Mouse (Mus musculus) kidney, postnatal 10 days (tissue): Measurements from ENCODE around the gene AC140267.1.

Source experiments
- DNase-seq: peaks from one replicate; pipeline ENCODE4 v3.0.0; 2021; ENCODE audit warnings: mixed read lengths

AC140267.1 gene

DNA sequence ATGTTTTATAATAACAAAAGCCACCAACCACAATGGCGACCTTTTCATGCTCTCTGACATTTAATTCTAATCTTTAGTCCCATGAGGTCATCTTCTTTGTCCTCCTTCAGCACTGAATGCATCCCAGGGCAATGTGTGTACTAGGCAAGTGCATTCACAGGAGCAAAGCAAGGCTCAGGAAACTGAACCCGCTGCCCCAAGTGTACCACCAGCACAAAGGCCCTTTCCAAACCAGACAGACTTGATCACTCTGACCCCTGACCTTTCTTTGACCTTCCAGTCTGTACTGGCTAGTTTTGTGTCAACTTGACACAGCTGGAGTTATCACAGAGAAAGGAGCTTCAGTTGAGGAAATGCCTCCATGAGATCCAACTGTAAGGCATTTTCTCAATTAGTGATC lies 3.3 kb upstream of the AC140267.1 start:
- no peak for DNase-seq

DNA sequence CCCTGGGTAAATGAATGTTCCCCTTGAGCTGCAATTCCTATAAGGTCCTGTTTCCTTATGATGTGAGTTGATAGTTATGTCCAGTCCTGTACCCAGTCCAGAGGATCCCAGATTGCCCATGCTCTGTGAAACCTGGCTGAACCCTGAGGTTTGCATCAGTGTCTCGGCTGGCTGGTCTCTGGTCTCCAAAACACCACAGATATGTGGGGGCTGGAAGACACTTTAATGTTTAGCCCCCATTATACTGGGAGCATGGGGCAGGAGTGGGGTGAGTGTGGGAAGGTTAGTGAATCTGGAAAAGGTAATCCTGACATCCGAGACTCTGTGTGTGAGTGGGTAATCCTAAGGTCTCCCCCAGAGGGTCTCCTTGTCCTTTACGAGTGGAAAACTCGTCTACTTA lies 2.6 kb upstream of the AC140267.1 start:
- DNase-seq = no peak

DNA sequence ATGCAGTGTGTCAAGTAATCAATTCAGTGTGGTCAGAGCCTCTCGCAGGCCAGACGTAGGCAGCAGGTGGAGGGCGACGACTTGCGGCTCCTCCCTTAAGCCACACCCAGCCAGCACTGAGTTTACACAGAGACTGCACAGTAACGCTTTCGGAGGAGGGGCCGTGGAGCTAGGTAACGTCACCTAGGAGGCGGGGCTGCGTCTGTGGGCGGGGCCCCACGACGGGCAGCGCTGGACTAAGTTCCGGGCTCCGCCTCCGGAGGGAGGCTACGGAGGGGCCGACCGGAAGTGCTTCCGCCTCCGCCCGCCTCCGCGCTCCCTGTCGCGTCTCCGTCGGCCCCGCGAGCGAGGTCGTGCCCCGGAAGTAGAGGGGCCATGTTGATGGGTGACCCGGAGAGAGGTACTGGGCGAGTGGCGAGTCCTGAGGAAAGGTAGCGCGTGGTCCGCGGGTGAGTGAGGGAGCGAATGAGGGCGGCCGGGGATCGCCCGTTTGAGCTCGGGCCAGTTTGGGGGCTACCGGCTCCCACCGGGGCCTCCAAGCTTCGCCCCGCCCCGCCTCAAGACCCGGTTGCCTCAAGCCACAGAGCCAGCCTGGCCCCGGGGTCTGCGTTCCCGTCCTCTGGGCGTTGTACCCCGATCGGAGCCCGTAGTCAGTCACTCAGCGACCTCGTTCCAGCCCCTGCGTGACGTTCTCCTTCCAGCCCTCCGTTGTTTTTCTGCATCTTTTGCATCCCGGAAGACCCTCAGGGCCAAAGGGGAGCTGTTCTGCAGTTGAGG lies 1.7 kb upstream of the AC140267.1 start, which contains the start of gene Mief1:
Mief1 (plus strand) TSS at position 286 of the 777 bp plus-strand sequence.
- peak; percentile 99 for DNase-seq

DNA sequence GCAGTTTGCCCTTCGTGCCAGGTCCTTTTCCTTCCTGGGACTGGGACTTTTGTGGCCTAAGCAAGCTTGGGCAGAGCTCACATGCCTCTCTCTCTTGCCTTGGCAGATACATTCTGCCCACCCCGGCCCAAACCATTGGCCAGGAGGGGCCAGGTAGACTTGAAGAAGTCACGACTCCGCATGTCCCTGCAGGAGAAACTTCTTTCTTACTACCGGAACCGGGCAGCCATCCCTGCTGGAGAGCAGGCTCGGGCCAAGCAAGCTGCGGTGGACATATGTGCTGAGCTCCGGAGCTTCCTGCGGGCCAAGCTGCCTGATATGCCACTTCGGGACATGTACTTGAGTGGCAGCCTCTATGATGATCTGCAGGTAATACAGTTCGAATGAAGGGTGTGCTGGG lies 12.5 kb downstream of the AC140267.1 start:
- no peak for DNase-seq

DNA sequence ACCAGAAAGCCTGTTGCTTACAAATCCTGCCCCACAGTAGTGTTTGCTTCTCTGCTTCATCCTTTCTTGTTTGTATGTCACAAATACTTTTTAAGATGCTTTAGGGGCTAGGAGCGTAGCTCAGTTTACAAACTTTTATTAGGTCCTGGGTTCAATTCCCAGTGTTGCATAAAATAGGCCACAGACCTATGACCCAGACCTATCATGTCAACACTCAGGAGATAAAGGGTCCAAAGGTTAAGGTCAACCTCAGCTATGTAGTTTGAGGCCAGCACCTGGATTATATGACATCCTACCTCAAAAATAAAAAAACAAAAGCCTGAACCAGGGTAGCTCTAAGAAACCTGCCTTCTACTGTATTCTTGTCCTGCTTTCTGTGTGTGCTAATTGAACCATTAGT lies 13.0 kb downstream of the AC140267.1 start:
- DNase-seq = no peak

DNA sequence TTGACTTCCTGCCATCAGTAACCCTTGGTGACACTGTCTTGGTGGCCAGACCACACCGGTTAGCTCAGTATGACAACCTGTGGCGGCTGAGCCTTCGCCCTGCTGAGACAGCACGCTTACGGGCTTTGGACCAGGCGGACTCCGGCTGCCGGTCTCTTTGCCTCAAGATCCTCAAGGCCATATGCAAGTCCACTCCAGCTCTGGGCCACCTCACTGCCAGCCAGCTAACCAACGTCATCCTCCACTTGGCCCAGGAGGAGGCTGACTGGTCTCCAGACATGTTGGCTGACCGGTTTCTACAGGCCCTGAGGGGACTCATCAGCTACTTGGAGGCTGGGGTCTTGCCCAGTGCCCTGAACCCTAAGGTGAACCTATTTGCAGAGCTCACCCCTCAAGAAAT lies 14.0 kb downstream of the AC140267.1 start:
- no peak for DNase-seq

DNA sequence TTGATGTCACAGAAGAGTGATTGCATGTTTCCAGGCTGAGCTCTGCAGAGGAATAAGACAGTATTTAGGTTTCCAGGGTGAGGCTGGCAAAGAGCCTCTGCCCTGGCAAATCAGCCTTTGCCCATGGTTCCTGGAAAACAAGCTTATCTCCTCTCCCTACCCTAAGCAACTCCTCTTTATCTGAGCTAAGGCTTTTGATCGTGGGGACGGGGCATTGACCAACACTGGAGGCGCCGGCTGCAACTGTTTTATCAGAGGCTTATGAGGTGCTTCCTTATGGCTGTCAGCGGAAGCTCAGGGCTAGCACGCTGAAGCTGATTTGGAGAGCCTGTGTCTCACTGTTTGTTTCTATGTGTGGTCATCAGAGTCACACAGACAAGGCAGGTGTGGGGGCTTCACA lies 15.0 kb downstream of the AC140267.1 start:
- DNase-seq = no peak

DNA sequence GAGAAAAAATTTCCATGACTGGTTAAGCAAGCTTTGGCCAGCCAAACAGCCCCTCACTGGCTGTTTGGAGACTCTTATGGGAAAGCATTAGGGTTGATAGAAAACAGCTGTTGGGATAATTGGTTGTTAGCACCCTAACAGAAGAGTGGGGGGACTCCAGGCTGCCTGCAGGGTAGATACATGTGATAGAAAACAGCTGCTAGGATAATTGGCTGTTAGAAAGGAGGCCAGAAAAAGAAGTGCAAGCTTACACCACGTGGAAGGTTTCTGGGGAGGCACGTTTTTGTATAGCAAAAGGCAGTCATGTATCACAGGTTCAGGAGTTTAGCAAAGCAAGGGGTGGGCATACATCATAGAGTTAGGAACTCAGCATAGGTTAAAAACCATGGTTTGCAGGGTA lies 17.9 kb downstream of the AC140267.1 start:
- peak; percentile 38 for DNase-seq

DNA sequence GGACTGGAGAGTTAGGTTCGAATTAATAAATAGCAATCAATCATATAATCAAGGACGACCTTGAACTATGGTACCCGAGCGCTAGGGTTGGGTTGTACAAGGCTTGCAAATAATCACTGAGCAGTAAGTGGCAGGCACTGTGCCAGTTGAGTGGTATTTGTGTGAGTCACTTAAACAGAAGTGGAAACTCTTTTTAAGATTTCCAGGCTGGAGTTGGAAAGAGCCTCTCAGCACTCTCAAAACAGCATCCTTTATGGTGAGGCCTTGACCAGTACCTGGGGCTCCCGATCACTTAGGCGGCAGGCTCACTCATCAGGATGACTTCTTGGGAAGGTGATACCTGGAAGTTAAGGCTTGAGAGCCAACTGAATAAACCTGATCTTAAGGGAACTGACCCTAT lies 18.6 kb downstream of the AC140267.1 start:
- peak; percentile 65 for DNase-seq

DNA sequence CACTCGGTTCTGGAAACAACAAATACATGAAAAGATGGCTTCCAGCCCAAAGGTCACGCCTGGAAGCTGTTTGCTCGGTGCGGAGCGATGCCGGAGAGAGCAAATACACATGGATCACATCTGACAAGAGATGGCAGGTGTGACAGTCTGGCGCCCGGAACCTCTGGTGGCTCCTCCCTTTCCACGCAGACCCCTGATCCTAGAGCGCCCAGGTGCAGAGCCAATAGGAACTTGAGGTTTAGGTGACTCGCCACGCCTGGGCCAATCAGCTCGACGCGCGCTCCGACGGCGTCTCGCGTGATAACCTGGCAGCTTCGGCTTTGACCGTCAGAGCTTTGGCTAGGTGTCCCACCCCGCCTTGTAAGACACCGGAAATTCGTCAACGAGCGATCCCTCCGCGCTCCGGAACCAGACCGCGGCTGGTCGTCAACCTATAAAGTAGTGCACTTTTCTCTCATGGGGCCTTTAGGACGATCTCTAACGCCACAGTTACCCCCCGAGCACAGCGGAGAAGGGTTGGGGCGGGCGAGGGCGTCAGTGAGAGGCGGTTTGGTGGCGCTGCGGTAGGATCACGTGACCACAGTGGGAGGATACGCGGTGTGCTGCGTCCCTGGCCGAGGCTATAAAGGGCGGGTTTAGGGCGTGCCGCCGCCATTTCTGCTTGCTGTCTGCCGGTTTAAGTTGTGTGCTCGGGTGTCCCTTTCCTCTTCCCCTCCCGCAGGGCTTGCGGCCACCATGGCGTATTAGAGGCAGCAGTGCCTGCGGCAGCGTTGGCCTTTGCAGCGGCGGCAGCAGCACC lies 19.4 kb downstream of the AC140267.1 start, which contains the start of gene Atf4:
Atf4 (plus strand) TSS at position 338 of the 799 bp plus-strand sequence.
- peak; percentile 99 for DNase-seq

DNA sequence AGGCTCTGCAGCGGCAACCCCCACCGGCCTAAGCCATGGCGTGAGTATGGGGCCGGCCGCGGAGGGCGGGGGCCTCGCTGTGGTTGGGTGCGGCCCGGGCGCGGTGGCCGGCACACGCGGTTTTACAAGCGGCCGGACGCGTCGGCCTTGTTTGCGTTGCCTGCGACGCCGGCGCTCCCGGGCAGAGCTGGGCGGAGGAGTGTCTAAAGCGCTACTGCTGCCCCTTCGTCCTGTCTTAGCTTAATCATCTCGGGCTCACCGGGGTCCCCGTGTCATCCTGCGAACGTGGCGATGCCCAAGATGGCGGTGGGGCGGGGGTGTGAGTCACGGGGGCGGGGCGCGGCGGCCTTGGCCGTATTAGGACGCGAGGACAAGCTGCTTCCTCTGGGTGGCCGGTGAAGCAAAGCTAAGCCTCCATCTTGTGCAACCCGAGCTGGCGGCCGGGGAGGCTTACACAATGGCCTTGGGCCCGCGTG lies 20.0 kb downstream of the AC140267.1 start:
- DNase-seq = peak; percentile 92

DNA sequence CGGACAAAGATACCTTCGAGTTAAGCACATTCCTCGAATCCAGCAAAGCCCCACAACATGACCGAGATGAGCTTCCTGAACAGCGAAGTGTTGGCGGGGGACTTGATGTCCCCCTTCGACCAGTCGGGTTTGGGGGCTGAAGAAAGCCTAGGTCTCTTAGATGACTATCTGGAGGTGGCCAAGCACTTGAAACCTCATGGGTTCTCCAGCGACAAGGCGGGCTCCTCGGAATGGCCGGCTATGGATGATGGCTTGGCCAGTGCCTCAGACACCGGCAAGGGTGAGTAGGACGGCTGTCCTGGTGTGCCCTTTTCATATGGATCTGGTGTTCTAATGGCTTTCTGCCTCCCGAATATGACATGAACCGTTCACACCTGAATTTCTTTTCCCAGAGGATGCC lies 20.6 kb downstream of the AC140267.1 start:
- DNase-seq = peak; percentile 39

DNA sequence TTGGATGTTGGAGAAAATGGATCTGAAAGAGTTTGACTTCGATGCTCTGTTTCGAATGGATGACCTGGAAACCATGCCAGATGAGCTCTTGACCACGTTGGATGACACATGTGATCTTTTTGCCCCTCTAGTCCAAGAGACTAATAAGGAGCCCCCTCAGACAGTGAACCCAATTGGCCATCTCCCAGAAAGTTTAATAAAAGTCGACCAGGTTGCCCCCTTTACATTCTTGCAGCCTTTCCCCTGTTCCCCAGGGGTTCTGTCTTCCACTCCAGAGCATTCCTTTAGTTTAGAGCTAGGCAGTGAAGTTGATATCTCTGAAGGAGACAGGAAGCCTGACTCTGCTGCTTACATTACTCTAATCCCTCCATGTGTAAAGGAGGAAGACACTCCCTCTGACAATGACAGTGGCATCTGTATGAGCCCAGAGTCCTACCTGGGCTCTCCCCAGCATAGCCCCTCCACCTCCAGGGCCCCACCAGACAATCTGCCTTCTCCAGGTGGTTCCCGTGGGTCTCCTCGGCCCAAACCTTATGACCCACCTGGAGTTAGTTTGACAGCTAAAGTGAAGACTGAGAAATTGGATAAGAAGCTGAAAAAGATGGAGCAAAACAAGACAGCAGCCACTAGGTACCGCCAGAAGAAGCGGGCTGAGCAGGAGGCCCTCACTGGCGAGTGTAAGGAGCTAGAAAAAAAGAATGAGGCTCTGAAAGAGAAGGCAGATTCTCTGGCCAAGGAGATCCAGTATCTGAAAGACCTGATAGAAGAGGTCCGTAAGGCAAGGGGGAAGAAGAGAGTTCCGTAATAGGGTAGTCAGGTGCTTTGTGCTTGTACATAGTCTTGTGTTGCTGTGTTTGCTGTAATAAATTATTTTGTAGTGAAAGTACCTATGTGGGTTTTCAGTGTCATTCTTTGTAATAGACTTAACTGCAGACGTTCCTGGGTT lies 21.3 kb downstream of the AC140267.1 start:
- no peak for DNase-seq

DNA sequence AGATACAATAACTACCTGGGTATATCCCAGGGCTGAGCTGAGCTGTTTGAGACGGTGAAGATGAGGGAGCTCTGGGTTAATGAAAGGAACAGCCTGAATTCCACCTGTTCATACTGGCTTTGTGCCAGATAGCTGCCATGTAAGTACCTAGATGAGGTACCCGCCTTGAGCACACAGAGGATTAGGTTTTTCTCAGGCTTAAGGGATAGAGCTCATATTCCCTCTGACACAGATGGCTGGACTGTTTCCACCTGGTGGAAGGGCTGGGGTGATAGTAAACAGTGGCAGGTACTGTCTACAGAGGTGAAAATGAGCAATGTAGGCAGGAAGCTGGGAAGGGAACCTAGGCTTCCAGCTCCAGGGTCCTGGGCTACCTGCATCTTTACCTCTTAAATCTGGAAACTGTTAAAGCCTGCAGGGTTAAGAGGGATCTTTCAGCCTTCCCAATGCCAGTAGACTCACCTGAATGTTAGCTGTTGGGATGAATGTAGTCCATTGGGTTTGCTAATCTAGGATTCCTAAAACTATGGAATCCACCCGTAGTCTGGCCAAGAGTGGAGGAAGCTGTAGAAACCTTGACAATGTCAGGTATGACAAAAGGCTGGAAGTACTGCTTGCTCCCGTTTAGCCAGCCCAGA lies 22.1 kb downstream of the AC140267.1 start:
- DNase-seq = no peak

DNA sequence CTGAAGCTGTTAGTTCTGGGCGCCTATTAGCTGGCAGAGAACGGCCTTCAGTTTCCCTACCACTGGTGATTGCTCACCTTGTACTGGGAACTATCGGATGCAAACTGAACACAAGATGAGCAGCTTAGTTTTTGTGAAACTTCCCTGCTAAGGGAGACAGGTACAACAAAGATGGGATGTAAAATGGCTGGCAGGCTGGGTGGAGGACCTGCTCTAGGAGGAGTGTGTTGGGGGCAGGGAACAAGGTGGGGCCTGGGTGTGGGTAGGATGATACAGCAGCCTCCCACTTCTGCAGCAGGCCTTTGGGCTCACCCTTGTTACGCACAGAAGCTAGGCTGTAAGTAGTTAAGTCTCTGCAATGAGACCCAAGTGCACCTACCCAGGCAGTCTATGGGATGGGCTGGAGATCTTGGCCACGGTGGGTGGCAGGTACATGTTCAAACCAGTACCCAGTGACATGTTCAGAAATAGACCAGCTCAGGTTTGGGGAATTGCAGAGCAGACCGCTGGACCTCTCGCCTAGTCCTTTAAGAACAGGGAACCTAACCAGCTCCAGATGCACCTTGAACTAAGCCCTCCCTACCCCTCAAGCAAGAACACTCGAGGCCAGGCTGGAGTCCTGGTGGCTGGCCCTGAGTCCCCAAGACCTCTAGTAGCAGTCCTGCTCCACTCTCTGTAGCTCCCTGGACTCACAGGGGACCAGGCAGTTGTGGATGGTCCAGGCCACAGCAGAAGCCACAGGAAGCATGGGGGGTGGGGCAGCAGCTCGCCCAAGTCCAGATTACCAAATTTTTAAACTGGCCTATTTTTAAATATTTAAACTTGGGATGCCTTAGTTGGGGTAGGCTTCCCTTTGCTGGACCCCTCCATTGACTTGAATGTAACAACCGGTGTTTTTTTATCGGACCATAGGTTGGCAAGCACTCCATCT lies 22.9 kb downstream of the AC140267.1 start:
- DNase-seq = peak; percentile 40

DNA sequence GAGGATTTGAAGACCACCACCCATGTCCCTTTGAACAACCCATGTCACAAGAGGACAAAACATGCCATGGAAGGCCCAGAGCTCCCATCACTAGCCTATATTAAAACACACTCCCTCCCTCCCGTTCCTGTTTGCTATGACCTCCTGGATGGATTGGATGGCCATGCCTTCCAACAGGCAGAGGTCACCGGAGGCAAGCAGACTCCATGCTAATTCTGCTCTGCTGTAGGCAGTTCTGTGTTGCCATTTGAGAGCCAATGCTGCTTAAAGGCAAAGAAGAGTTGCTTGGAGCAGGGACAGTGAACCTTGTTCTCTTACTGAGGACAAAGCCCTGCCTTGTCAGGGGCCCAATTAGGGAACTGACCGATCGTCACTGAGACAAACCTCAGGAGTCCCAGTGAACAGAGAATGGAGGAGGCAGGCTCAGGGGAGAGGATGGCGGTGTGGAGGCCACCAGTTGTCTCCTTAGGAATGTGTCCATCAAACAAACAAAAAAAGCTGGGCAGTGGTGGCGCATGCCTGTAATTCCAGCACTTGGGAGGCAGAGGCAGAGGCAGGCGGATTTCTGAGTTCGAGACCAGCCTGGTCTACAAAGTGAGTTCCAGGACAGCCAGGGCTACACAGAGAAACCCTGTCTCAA lies 23.9 kb downstream of the AC140267.1 start:
- no peak for DNase-seq

DNA sequence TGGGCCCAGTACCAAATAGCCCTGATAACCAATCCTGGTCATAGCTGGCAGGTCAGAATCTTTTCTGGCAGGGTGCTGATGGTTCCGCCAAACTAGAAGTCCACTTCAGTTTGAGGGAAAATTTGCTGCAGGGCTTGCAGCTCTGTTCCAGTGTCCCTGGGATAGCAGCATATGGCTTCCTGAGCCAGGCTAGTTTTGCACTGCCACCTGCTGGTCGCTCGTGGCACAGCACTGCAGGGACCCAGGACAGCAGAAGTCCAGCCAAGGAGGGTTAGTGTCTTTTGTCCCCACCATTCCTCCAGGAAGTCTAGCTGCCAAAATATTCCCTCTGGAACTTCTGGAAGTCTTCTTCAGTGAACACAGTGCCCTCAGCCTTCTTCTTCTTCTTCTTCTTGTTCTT lies 25.0 kb downstream of the AC140267.1 start:
- DNase-seq = peak; percentile 93

DNA sequence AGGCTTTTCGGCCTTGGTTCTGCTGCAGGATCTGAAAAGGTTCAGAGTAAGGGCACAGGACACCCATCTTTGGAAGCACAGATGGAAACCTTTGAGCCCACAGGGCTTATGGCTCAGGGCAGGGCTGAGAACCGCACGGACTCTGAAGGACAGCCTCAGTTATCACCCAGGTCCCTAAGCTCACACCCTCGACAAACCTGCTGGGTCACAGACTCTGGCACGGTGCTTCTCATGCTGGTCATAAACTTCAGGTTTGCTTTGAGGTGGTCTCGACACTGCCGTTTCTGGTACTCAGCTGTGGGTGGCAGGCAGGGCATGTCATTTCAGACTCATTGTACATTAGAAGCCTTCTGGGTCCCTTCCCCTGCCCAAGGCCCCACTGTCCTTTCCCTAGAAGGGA lies 25.5 kb downstream of the AC140267.1 start:
- no peak for DNase-seq

DNA sequence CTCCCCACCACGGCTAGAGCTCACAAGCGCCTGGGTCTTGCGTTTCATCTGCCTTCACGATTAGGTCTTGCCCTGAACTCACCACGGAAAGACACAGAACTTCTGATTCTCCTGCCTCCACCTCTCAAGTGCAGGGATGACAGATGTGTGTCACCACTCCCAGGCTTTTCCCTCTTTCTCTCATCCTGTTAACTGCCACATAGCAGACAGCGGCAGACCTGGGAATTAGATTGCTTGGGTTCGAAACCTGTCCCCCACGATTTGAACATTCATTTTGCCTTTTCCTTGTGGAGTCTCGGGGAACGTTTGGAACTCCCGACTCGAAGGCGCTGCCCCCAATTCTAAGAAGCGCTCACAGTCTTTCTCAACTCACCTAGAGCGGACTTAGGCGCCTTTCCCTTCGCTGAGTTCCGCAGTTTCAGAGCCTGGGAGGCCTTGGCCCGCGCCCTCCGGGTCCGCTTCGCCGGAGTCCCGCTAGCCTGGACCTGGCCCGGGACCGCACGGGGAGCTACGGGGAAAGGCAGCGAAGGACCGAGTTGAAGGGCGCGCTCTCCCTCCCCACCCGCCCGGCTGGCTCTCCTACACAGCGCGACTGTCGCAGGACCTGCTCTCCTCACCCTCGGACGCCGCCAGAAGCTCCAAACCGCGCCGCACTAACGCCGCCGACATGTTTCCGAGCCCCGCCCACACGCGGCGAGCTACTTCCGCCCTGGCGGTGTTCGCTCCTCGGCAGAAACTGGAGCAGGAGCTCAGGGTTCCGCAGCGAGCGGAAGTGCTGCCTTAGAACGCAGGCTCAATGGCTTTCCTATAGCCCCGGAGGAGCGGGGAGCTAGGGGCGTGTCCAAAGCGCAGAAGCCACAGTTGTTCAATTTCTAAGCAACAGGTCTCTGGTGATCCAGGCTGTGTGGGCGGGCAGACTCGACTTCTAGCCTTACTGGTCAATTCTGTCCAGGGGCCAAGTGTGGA lies 28.3 kb downstream of the AC140267.1 start, which contains the start of gene Rps19bp1:
Rps19bp1 (minus strand) TSS at position 706 of the 966 bp plus-strand sequence.
- DNase-seq = peak; percentile 93
